Mouse (Mus musculus) layer of hippocampus, postnatal 14 days (tissue): Measurements from ENCODE around the gene Gm15319. TPM values are rescaled to one million over a fixed set of nuclear protein-coding genes. Genes with fewer than 3 reads are reported as not detected.
A peak's percentile ranks its signal among the peaks of the same experiment; 100 is the strongest.
"Not testable (repeated sequence)": the region's sequence is repeated elsewhere in the genome, so short reads cannot be mapped to it uniquely, and the experiment has no call there.

Experiments
- DNase-seq, 2 experiments: peaks; one replicate each; pipeline ENCODE4 v3.0.0; 2021 to 2022; ENCODE audit warnings: low spot score in 2 of 2, mixed read lengths in 1 of 2
- long read RNA-seq, 2 experiments: library from polyadenylated mRNA; stranded (forward); transcript quantifications; one replicate each; pipeline ENCODE4 v2.0.0; 2021
- total RNA-seq, 2 experiments: library from RNA; stranded (reverse); gene quantifications; 2 replicates each; pipeline ENCODE4 v1.2.3; 2021

The Gm15319 gene
- total RNA-seq, result under 1 TPM in 1 of 2 experiments, not detected in 1; 0.58 TPM
- long read RNA-seq, experiment 1, result 0 reads
- long read RNA-seq, experiment 2, result 0 reads

GRCm38 (mm10) chr8:20363110-20363509 is at the start of gene Gm15319:
Gene Gm15319, minus strand, starts transcription at chr8:20363210.
- not testable (repeated sequence) for DNase-seq

- DNase-seq, result not testable (repeated sequence)
Measured at GRCm38 (mm10) chr8:20410355-20410754, 47.3 kb upstream of the Gm15319 start.

- not testable (repeated sequence) for DNase-seq
Measured at GRCm38 (mm10) chr8:20408441-20409030, 45.5 kb upstream of the Gm15319 start.

- DNase-seq, result peak; percentile 67 to 82
Measured at GRCm38 (mm10) chr8:20389363-20389739, 26.3 kb upstream of the Gm15319 start.

- DNase-seq, result peak in 1 of 2 experiments; percentile 51
Measured at GRCm38 (mm10) chr8:20388706-20389362, 25.8 kb upstream of the Gm15319 start.

- not testable (repeated sequence) for DNase-seq
Measured at GRCm38 (mm10) chr8:20387121-20387794, 24.2 kb upstream of the Gm15319 start.

- not testable (repeated sequence) for DNase-seq
Measured at GRCm38 (mm10) chr8:20384990-20385389, 22.0 kb upstream of the Gm15319 start.

- DNase-seq, result not testable (repeated sequence)
Measured at GRCm38 (mm10) chr8:20384131-20384530, 21.1 kb upstream of the Gm15319 start.

- not testable (repeated sequence) for DNase-seq
Measured at GRCm38 (mm10) chr8:20382146-20382545, 19.1 kb upstream of the Gm15319 start.

- not testable (repeated sequence) for DNase-seq
Measured at GRCm38 (mm10) chr8:20381637-20382036, 18.6 kb upstream of the Gm15319 start.

- DNase-seq, result not testable (repeated sequence)
Measured at GRCm38 (mm10) chr8:20381239-20381620, 18.2 kb upstream of the Gm15319 start.

- not testable (repeated sequence) for DNase-seq
Measured at GRCm38 (mm10) chr8:20380590-20381238, 17.7 kb upstream of the Gm15319 start.

- DNase-seq, result not testable (repeated sequence)
Measured at GRCm38 (mm10) chr8:20379650-20380436, 16.8 kb upstream of the Gm15319 start.

- DNase-seq, result peak in 1 of 2 experiments; percentile 28
Measured at GRCm38 (mm10) chr8:20378786-20379649, 16.0 kb upstream of the Gm15319 start.

- DNase-seq, result not testable (repeated sequence)
Measured at GRCm38 (mm10) chr8:20378353-20378752, 15.3 kb upstream of the Gm15319 start.

- not testable (repeated sequence) for DNase-seq
Measured at GRCm38 (mm10) chr8:20375698-20376097, 12.7 kb upstream of the Gm15319 start.

- not testable (repeated sequence) for DNase-seq
Measured at GRCm38 (mm10) chr8:20356386-20356785, 6.6 kb downstream of the Gm15319 start.

- not testable (repeated sequence) for DNase-seq
Measured at GRCm38 (mm10) chr8:20353579-20353978, 9.4 kb downstream of the Gm15319 start.

GRCm38 (mm10) chr8:20302759-20303158 is 60.3 kb downstream of the Gm15319 start:
- DNase-seq, result not testable (repeated sequence)

GRCm38 (mm10) chr8:20300042-20300441 is 63.0 kb downstream of the Gm15319 start:
- peak in 1 of 2 experiments; percentile 1 for DNase-seq
